Mouse (Mus musculus) G1E (cell line): ENCODE data around the gene Guca1a.

Experiments used
- GATA1 ChIP-seq: IDR thresholded peaks from 2 replicates; pipeline ENCODE4 v1.6.1; 2012; ENCODE audit warnings: borderline replicate concordance, low read length, inconsistent platforms, mixed read lengths
- TAL1 ChIP-seq: conservative IDR thresholded peaks from 2 replicates; pipeline ENCODE4 v1.6.1; 2012; ENCODE audit warnings: low read depth, low read length, inconsistent platforms, mixed read lengths

- TF ChIP-seq TAL1 (no peak), GATA1 (no peak)
These were observed at the start of gene Guca1a for GRCm38 (mm10) chr17:47400451-47400850.
